ENCODE assay signal across 8 mouse cellular contexts in the genomic region with DNA sequence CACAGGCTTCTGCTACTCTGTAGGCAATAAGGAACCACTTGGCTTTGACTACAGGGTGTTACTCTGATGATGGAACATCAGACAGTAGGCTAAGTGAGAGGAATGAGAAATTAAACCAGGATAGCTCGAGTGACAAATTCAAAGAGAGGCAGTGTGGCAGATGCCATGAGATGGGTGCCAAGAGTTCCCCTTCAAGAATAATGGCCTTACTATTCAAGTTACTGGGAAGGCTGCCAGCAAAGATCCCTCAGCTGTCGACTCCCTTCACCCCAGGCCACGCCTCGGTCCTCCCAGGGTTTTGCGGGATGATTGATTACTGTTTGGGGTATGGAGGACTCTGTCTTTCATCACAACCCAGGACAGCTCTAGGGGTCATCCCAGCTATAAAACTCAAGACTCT. TPM values are rescaled to one million over a fixed set of nuclear protein-coding genes. Genes with fewer than 3 reads are reported as not detected.
DNase-seq lines count a peak whose midpoint lies in the region; ATAC-seq and TF ChIP-seq lines count a peak whose summit lies in the region.

No protein-coding gene starts in this region.

- no peaks in the 10 kb centered on the region for H3K36me3 ChIP-seq in lung, embryonic 14.5 days (ENCODE audit: insufficient read depth)
- no peaks in the 10 kb centered on the region for H3K36me3 ChIP-seq in intestine, embryonic 15.5 days

- peak; percentile 67 to 87 for DNase-seq in adrenal gland, adult (ENCODE audit: inconsistent age in 2 of 2, low spot score in 1 of 2)
- DNase-seq in adrenal gland, postnatal 4 days (ENCODE audit: low spot score in 2 of 2) = no peak
- peak; percentile 79 for DNase-seq in lung, embryonic 14.5 days
- DNase-seq in lung, adult 2 months = no peak
- DNase-seq in lung, postnatal 25 days (ENCODE audit: low spot score) = peak; percentile 56
- no peak for DNase-seq in spleen, adult 12 weeks (ENCODE audit: low spot score)
- no peak for DNase-seq in T-cell, adult 2 months (ENCODE audit: low spot score)

- WGBS in lung, embryonic 14.5 days = 12% methylated on average over 5 of the region's 5 CpGs
- 20% methylated on average over 5 of the region's 5 CpGs for WGBS in lung, adult 2 months
- WGBS in intestine, embryonic 15.5 days = 19% methylated on average over 5 of the region's 5 CpGs

- no peak overlapping the region for H3K9ac ChIP-seq in lung, embryonic 14.5 days
- H3K9ac ChIP-seq in intestine, embryonic 15.5 days = no peak overlapping the region

- no peak for TF ChIP-seq POLR2A in lung, adult 2 months (IDR thresholded peaks at IDR 0.05; ENCODE audit: borderline replicate concordance, extremely low read depth, low read depth, low read length)

- H3K4me2 ChIP-seq in lung, embryonic 14.5 days = no peak overlapping the region
- no peak overlapping the region for H3K4me2 ChIP-seq in intestine, embryonic 15.5 days (replicated peaks)

- no peaks in the 10 kb centered on the region for H3K4me1 ChIP-seq in lung, embryonic 14.5 days (ENCODE audit: insufficient read depth)
- H3K4me1 ChIP-seq in lung, adult 2 months (ENCODE audit: control insufficient read depth, insufficient read depth, low read length) = no peaks in the 10 kb centered on the region; the same call in 1 of the 2 replicates
- no peaks in the 10 kb centered on the region for H3K4me1 ChIP-seq in intestine, embryonic 15.5 days (replicated peaks)

- no peak overlapping the region for H3K27ac ChIP-seq in lung, embryonic 14.5 days (ENCODE audit: low read depth)
- H3K27ac ChIP-seq in intestine, embryonic 15.5 days = no peak overlapping the region

- no peak for TF ChIP-seq CTCF in lung, embryonic 14.5 days (IDR thresholded peaks at IDR 0.05; ENCODE audit: low read depth)
- TF ChIP-seq CTCF in lung, adult 2 months (IDR thresholded peaks at IDR 0.05; ENCODE audit: insufficient read depth, low read length) = no peak

- H3K9me3 ChIP-seq in lung, embryonic 14.5 days (ENCODE audit: low read depth, low read length) = no peaks in the 10 kb centered on the region
- H3K9me3 ChIP-seq in intestine, embryonic 15.5 days = no peaks in the 10 kb centered on the region

- no peaks in the 10 kb centered on the region for H3K27me3 ChIP-seq in lung, embryonic 14.5 days (ENCODE audit: insufficient read depth, low read length)
- no peaks in the 10 kb centered on the region for H3K27me3 ChIP-seq in intestine, embryonic 15.5 days (replicated peaks)

- peak; percentile 75 for ATAC-seq in lung, embryonic 14.5 days (ENCODE audit: insufficient read depth)
- peak; percentile 68 for ATAC-seq in intestine, embryonic 15.5 days

- no peak overlapping the region for H3K4me3 ChIP-seq in lung, embryonic 14.5 days (ENCODE audit: low read depth, low read length)
- H3K4me3 ChIP-seq in lung, adult 2 months (replicated peaks; ENCODE audit: extremely low read depth, low read depth, low read length) = no peak overlapping the region
- H3K4me3 ChIP-seq in intestine, embryonic 15.5 days (replicated peaks) = no peak overlapping the region

RNA-seq across cellular contexts. Expression of gene Lifr, which starts 28.4 kb away (rescaled TPM):
- total RNA-seq in adrenal gland, postnatal 4 days (2021) = 10 to 100 TPM; 64.6 to 75.2 TPM
- 30.5 and 31.0 TPM in 2 replicates for polyA plus RNA-seq in lung, embryonic 14.5 days (2014; fragmentation: Nextera tagmentation; extraction: Ambion mirVana)
- 101 and 222 TPM in 2 replicates for polyA plus RNA-seq in lung, adult 2 months (2012; rRNA removed)
- polyA plus RNA-seq in intestine, embryonic 15.5 days (2015; fragmentation: Nextera tagmentation; extraction: Ambion mirVana) = 16.4 and 17.4 TPM in 2 replicates

Comparison
In these comparisons a context has a peak if more than half of its experiments do, and no peak if none do; other contexts are left out.
1. DNase-seq: peak in adrenal gland, adult (2 of 2), lung, embryonic 14.5 days (single experiment) and lung, postnatal 25 days (single experiment); none in adrenal gland, postnatal 4 days (0 of 2), lung, adult 2 months (single experiment), spleen, adult 12 weeks (single experiment) and T-cell, adult 2 months (single experiment).